Mouse (Mus musculus) hindbrain, embryonic 12.5 days (tissue): ENCODE measurements around the gene Sapcd1. TPM values are rescaled to one million over a fixed set of nuclear protein-coding genes. Genes with fewer than 3 reads are reported as not detected.
"Not testable (repeated sequence)": the region's sequence is repeated elsewhere in the genome, so short reads cannot be mapped to it uniquely, and the experiment has no call there.

Experiments
- ATAC-seq: fragments of 200-750 bp; cut with Nextera tagmentation; 2 replicates; pipeline ENCODE4 v1.8.0; 2017; ENCODE audit warnings: moderate TSS enrichment; ENCODE audit not compliant: low FRiP score
- H3K27ac ChIP-seq: fragments of 300-500 bp; sonication (generic); 2 replicates; pipeline ENCODE4 v1.5.1; 2016; ENCODE audit warnings: mild to moderate bottlenecking
- H3K27me3 ChIP-seq: fragments of 300-500 bp; sonication (generic); 2 replicates; pipeline ENCODE4 v1.6.1; 2016; ENCODE audit warnings: mild to moderate bottlenecking
- H3K36me3 ChIP-seq: fragments of 300-500 bp; sonication (generic); 2 replicates; pipeline ENCODE4 v1.6.1; 2016; ENCODE audit warnings: mild to moderate bottlenecking
- H3K4me1 ChIP-seq: fragments of 300-500 bp; sonication (generic); 2 replicates; pipeline ENCODE4 v1.6.1; 2016
- H3K4me2 ChIP-seq: fragments of 300-500 bp; sonication (generic); replicated peaks from 2 replicates; pipeline ENCODE4 v1.6.1; 2016; ENCODE audit warnings: mild to moderate bottlenecking
- H3K4me3 ChIP-seq: fragments of 300-500 bp; sonication (generic); 2 replicates; pipeline ENCODE4 v1.5.1; 2016; ENCODE audit warnings: mild to moderate bottlenecking
- H3K9ac ChIP-seq: fragments of 300-500 bp; sonication (generic); 2 replicates; pipeline ENCODE4 v1.6.1; 2016; ENCODE audit warnings: mild to moderate bottlenecking, moderate library complexity
- H3K9me3 ChIP-seq: fragments of 300-500 bp; sonication (generic); replicated peaks from 2 replicates; pipeline ENCODE4 v1.6.1; 2016; ENCODE audit warnings: mild to moderate bottlenecking
- WGBS: fragments of 180-500 bp; shearing (Covaris S2); methylation state at CpG from one replicate; pipeline ENCODE4 v1.1.7; 2016; 5-methylcytosine and 5-hydroxymethylcytosine counted together
- polyA plus RNA-seq: library from polyadenylated mRNA; unstranded; fragments of >200 nt; fragmentation: Nextera tagmentation; extraction: Ambion mirVana; gene quantifications from 2 replicates; pipeline ENCODE4 v1.2.1, GENCODE M21; 2016

Sapcd1 gene
- polyA plus RNA-seq, 1 experiment from 2014 or later, result 2.4 TPM

- Histone ChIP-seq H3K36me3 (peaks cover 99% of the 10 kb centered on the region), H3K4me1 (peaks cover 4% of the 10 kb centered on the region; the same call in 1 of the 2 replicates), H3K9me3 (no peaks in the 10 kb centered on the region), H3K4me3 (no peak overlapping the region), H3K27me3 (no peaks in the 10 kb centered on the region), H3K9ac (no peak overlapping the region), H3K27ac (no peak overlapping the region), H3K4me2 (no peak overlapping the region)
- WGBS, result 92% methylated on average over 13 of the region's 13 CpGs
- ATAC-seq, result no peak
Measured at GRCm38 (mm10) chr17:35012430-35012829, 15.4 kb downstream of the Sapcd1 start.

GRCm38 (mm10) chr17:35011440-35011839 is 16.4 kb downstream of the Sapcd1 start:
- 88% methylated on average over 8 of the region's 8 CpGs for WGBS
- Histone ChIP-seq H3K36me3 (peaks cover 100% of the 10 kb centered on the region), H3K27me3 (no peaks in the 10 kb centered on the region), H3K9me3 (no peaks in the 10 kb centered on the region), H3K4me3 (no peak overlapping the region), H3K4me2 (no peak overlapping the region), H3K4me1 (peaks cover 2% of the 10 kb centered on the region; the same call in 1 of the 2 replicates), H3K9ac (no peak overlapping the region), H3K27ac (no peak overlapping the region)
- no peak for ATAC-seq

- no peak overlapping the region for H3K27ac ChIP-seq
- no peak overlapping the region for H3K9ac ChIP-seq
- H3K4me2 ChIP-seq, result no peak overlapping the region
- H3K4me3 ChIP-seq, result no peak overlapping the region
- ATAC-seq, result no peak
- H3K4me1 ChIP-seq, result no peaks in the 10 kb centered on the region
- WGBS, result 87% methylated on average over 7 of the region's 7 CpGs
- H3K36me3 ChIP-seq, result peaks cover 98% of the 10 kb centered on the region
- no peaks in the 10 kb centered on the region for H3K27me3 ChIP-seq
- no peaks in the 10 kb centered on the region for H3K9me3 ChIP-seq
Measured at GRCm38 (mm10) chr17:35009586-35009985, 18.2 kb downstream of the Sapcd1 start.

- peaks cover 83% of the 10 kb centered on the region for H3K36me3 ChIP-seq
- peaks cover 10% of the 10 kb centered on the region for H3K4me1 ChIP-seq
- no peak for ATAC-seq
- 96% methylated on average over 7 of the region's 7 CpGs for WGBS
- no peaks in the 10 kb centered on the region for H3K9me3 ChIP-seq
- no peak overlapping the region for H3K9ac ChIP-seq
- H3K27me3 ChIP-seq, result no peaks in the 10 kb centered on the region
- no peak overlapping the region for H3K27ac ChIP-seq
- no peak overlapping the region for H3K4me3 ChIP-seq
- H3K4me2 ChIP-seq, result no peak overlapping the region
Measured at GRCm38 (mm10) chr17:35007387-35007991, 20.3 kb downstream of the Sapcd1 start.

- H3K4me3 ChIP-seq, H3K27me3 ChIP-seq, H3K4me2 ChIP-seq, H3K9ac ChIP-seq, ATAC-seq, H3K27ac ChIP-seq, H3K9me3 ChIP-seq: not testable (repeated sequence)
- WGBS, result over 99% methylated on average over 4 of the region's 5 CpGs
- Histone ChIP-seq H3K36me3 (peaks cover 67% of the 10 kb centered on the region), H3K4me1 (peaks cover 21% of the 10 kb centered on the region)
Measured at GRCm38 (mm10) chr17:35005902-35006301, 21.9 kb downstream of the Sapcd1 start.

GRCm38 (mm10) chr17:35005158-35005557 is 22.7 kb downstream of the Sapcd1 start:
- Histone ChIP-seq H3K4me2 (no peak overlapping the region), H3K4me1 (peaks cover 21% of the 10 kb centered on the region), H3K27me3 (no peaks in the 10 kb centered on the region), H3K4me3 (no peak overlapping the region), H3K9ac (peak overlapping the region; percentile 14; the same call in 1 of the 2 replicates), H3K36me3 (peaks cover 60% of the 10 kb centered on the region), H3K9me3 (no peaks in the 10 kb centered on the region), H3K27ac (no peak overlapping the region)
- 94% methylated on average over 10 of the region's 10 CpGs for WGBS
- ATAC-seq, result no peak

- H3K9ac ChIP-seq, result no peak overlapping the region
- no peaks in the 10 kb centered on the region for H3K9me3 ChIP-seq
- no peak overlapping the region for H3K4me2 ChIP-seq
- H3K27me3 ChIP-seq, result no peaks in the 10 kb centered on the region
- H3K4me3 ChIP-seq, result no peak overlapping the region
- ATAC-seq, result no peak
- H3K36me3 ChIP-seq, result peaks cover 50% of the 10 kb centered on the region
- peaks cover 31% of the 10 kb centered on the region for H3K4me1 ChIP-seq
- WGBS, result 94% methylated on average over 17 of the region's 17 CpGs
- H3K27ac ChIP-seq, result no peak overlapping the region
Measured at GRCm38 (mm10) chr17:35004075-35004717, 23.6 kb downstream of the Sapcd1 start.

GRCm38 (mm10) chr17:35003022-35003838 is 24.6 kb downstream of the Sapcd1 start:
- H3K27me3 ChIP-seq, result no peaks in the 10 kb centered on the region
- peaks cover 38% of the 10 kb centered on the region for H3K4me1 ChIP-seq
- no peaks in the 10 kb centered on the region for H3K9me3 ChIP-seq
- no peak overlapping the region for H3K27ac ChIP-seq
- peak overlapping the region; percentile 100 for H3K4me2 ChIP-seq
- peak overlapping the region; percentile 96; the same call in 1 of the 2 replicates for H3K9ac ChIP-seq
- WGBS, result 80% methylated on average over 9 of the region's 9 CpGs
- ATAC-seq, result no peak
- H3K4me3 ChIP-seq, result no peak overlapping the region
- peaks cover 40% of the 10 kb centered on the region for H3K36me3 ChIP-seq

GRCm38 (mm10) chr17:35002153-35002865 is 25.5 kb downstream of the Sapcd1 start:
- peak overlapping the region; percentile 89 for H3K4me3 ChIP-seq
- no peak for ATAC-seq
- H3K4me1 ChIP-seq, result peaks cover 41% of the 10 kb centered on the region
- peak overlapping the region; percentile 96 for H3K9ac ChIP-seq
- no peaks in the 10 kb centered on the region for H3K9me3 ChIP-seq
- no peaks in the 10 kb centered on the region for H3K27me3 ChIP-seq
- peak overlapping the region; percentile 92 for H3K27ac ChIP-seq
- 14% methylated on average over 12 of the region's 12 CpGs for WGBS
- peaks cover 40% of the 10 kb centered on the region for H3K36me3 ChIP-seq
- peak overlapping the region; percentile 100 for H3K4me2 ChIP-seq

GRCm38 (mm10) chr17:35001452-35002152 is 26.2 kb downstream of the Sapcd1 start:
- Histone ChIP-seq H3K4me2 (peak overlapping the region; percentile 100), H3K27me3 (no peaks in the 10 kb centered on the region), H3K9me3 (no peaks in the 10 kb centered on the region), H3K9ac (peak overlapping the region; percentile 96), H3K36me3 (peaks cover 34% of the 10 kb centered on the region), H3K4me3 (peak overlapping the region; percentile 89), H3K4me1 (peaks cover 43% of the 10 kb centered on the region), H3K27ac (peak overlapping the region; percentile 92)
- WGBS, result 1% methylated on average over 35 of the region's 35 CpGs
- peak; percentile 9; the same call in 1 of the 2 replicates for ATAC-seq

- H3K27ac ChIP-seq, result peak within 1 kb of the TSS; percentile 92
- H3K27me3 ChIP-seq, result no peaks in the 10 kb centered on the region
- peak within 1 kb of the TSS; percentile 89 for H3K4me3 ChIP-seq
- under 1% methylated on average over 76 of the region's 83 CpGs for WGBS
- ATAC-seq, result peak; percentile 89
- H3K4me2 ChIP-seq, result peak within 1 kb of the TSS; percentile 100
- H3K4me1 ChIP-seq, result peaks cover 43% of the 10 kb centered on the region
- no peaks in the 10 kb centered on the region for H3K9me3 ChIP-seq
- H3K9ac ChIP-seq, result peak within 1 kb of the TSS; percentile 96
- peaks cover 30% of the 10 kb centered on the region for H3K36me3 ChIP-seq
Measured at GRCm38 (mm10) chr17:35000717-35001451, 26.9 kb downstream of the Sapcd1 start, which contains the start of gene Vars. Vars (plus strand) TSS chr17:35000987.
